Mouse (Mus musculus): ENCODE data around the gene Optc. TPM values are rescaled to one million over a fixed set of nuclear protein-coding genes. Genes with fewer than 3 reads are reported as not detected.

The Optc gene
- polyA plus RNA-seq, 1 experiment from 2014 or later, result 0.31 TPM

DNA sequence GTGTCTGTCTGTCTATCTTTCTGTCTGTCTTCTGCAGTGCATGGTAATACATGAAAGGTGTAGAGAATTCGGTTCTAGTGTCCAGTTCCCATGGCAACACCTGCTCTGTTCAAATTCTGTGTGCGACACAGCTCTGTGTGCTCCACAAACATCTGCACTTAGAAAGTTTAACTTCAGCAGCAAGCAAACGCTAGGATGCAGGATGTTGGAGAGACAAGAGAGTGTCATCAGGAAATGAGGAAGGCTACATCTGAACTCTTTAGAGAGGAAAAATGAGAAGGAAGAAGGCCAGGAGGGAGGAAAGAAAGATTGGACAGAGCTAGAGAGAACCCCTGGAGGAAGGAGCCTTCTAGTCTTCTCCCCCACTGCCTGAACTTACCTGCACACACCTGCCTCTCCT, 13.1 kb upstream of the Optc start:
- H3K4me3 ChIP-seq (ENCODE audit: low read depth, low read length), result no peak overlapping the region
- TF ChIP-seq EP300 (IDR thresholded peaks at IDR 0.05), result no peak
- no peak for TF ChIP-seq CTCF (IDR thresholded peaks at IDR 0.05)
- peak overlapping the region; percentile 22 for H3K4me2 ChIP-seq (replicated peaks; ENCODE audit: low read depth, low read length)
- H3K36me3 ChIP-seq (ENCODE audit: insufficient read depth, low read length), result no peaks in the 10 kb centered on the region
- no peak overlapping the region for H3K9ac ChIP-seq (replicated peaks; ENCODE audit: low read depth)
- H3K27me3 ChIP-seq (replicated peaks; ENCODE audit: insufficient read depth, low read length), result no peaks in the 10 kb centered on the region
- H3K4me1 ChIP-seq (ENCODE audit: insufficient read depth, low read depth, low read length), result peaks cover 34% of the 10 kb centered on the region
- H3K9me3 ChIP-seq (ENCODE audit: low read length), result no peaks in the 10 kb centered on the region
- DNase-seq (ENCODE audit: low spot score) (no peak), ATAC-seq (no peak)
- peak overlapping the region; percentile 72 for H3K27ac ChIP-seq (ENCODE audit: low read length)
- 23% methylated on average over 3 of the region's 3 CpGs for WGBS

GRCm38 (mm10) chr1:133920401-133920800, 12.6 kb upstream of the Optc start:
- no peak overlapping the region for H3K4me3 ChIP-seq (ENCODE audit: low read depth, low read length)
- peaks cover 39% of the 10 kb centered on the region for H3K4me1 ChIP-seq (ENCODE audit: insufficient read depth, low read depth, low read length)
- 0 out of 2 replicates have a peak overlapping the region, but pooled peaks have one; percentile 72 for H3K27ac ChIP-seq (ENCODE audit: low read length)
- WGBS, result 22% methylated on average over 3 of the region's 3 CpGs
- no peak overlapping the region for H3K4me2 ChIP-seq (replicated peaks; ENCODE audit: low read depth, low read length)
- no peak for DNase-seq (ENCODE audit: low spot score)
- H3K27me3 ChIP-seq (replicated peaks; ENCODE audit: insufficient read depth, low read length), result no peaks in the 10 kb centered on the region
- no peak for ATAC-seq
- no peaks in the 10 kb centered on the region for H3K36me3 ChIP-seq (ENCODE audit: insufficient read depth, low read length)
- H3K9me3 ChIP-seq (ENCODE audit: low read length), result no peaks in the 10 kb centered on the region
- H3K9ac ChIP-seq (replicated peaks; ENCODE audit: low read depth), result no peak overlapping the region
- TF ChIP-seq EP300 (IDR thresholded peaks at IDR 0.05) (no peak), CTCF (IDR thresholded peaks at IDR 0.05) (no peak)

- DNase-seq (ENCODE audit: low spot score) (no peak), ATAC-seq (0 out of 2 replicates have a peak, but pooled peaks have one; percentile 1)
- Histone ChIP-seq H3K4me1 (ENCODE audit: insufficient read depth, low read depth, low read length) (peaks cover 39% of the 10 kb centered on the region), H3K27me3 (replicated peaks; ENCODE audit: insufficient read depth, low read length) (no peaks in the 10 kb centered on the region), H3K4me2 (replicated peaks; ENCODE audit: low read depth, low read length) (peak overlapping the region; percentile 30), H3K36me3 (ENCODE audit: insufficient read depth, low read length) (no peaks in the 10 kb centered on the region), H3K4me3 (ENCODE audit: low read depth, low read length) (no peak overlapping the region), H3K9ac (replicated peaks; ENCODE audit: low read depth) (no peak overlapping the region), H3K27ac (ENCODE audit: low read length) (peak overlapping the region; percentile 77), H3K9me3 (ENCODE audit: low read length) (no peaks in the 10 kb centered on the region)
- TF ChIP-seq CTCF (IDR thresholded peaks at IDR 0.05) (no peak), EP300 (IDR thresholded peaks at IDR 0.05) (no peak)
- WGBS, result 37% methylated on average over 6 of the region's 6 CpGs
These were observed 10.3 kb upstream of the Optc start for GRCm38 (mm10) chr1:133918088-133918470.

- Histone ChIP-seq H3K4me3 (ENCODE audit: low read depth, low read length) (no peak overlapping the region), H3K4me1 (ENCODE audit: insufficient read depth, low read depth, low read length) (peaks cover 39% of the 10 kb centered on the region), H3K27me3 (replicated peaks; ENCODE audit: insufficient read depth, low read length) (no peaks in the 10 kb centered on the region), H3K27ac (ENCODE audit: low read length) (peak overlapping the region; percentile 77), H3K9ac (replicated peaks; ENCODE audit: low read depth) (no peak overlapping the region), H3K9me3 (ENCODE audit: low read length) (no peaks in the 10 kb centered on the region), H3K36me3 (ENCODE audit: insufficient read depth, low read length) (no peaks in the 10 kb centered on the region), H3K4me2 (replicated peaks; ENCODE audit: low read depth, low read length) (peak overlapping the region; percentile 30)
- 19% methylated on average over 11 of the region's 11 CpGs for WGBS
- ATAC-seq, result peak; percentile 25; the same call in 1 of the 2 replicates
- TF ChIP-seq EP300 (IDR thresholded peaks at IDR 0.05), result 0 out of 2 replicates have a peak, but pooled peaks have one; percentile 1
- TF ChIP-seq CTCF (IDR thresholded peaks at IDR 0.05), result no peak
- DNase-seq (ENCODE audit: low spot score), result peak; percentile 52
These were observed 9.8 kb upstream of the Optc start for GRCm38 (mm10) chr1:133917456-133918087.

GRCm38 (mm10) chr1:133915723-133916355, 8.0 kb upstream of the Optc start:
- ATAC-seq, result peak; percentile 84
- H3K27ac ChIP-seq (ENCODE audit: low read length), result peak overlapping the region; percentile 81
- no peak overlapping the region for H3K4me3 ChIP-seq (ENCODE audit: low read depth, low read length)
- peak; percentile 84 for TF ChIP-seq EP300 (IDR thresholded peaks at IDR 0.05)
- TF ChIP-seq CTCF (IDR thresholded peaks at IDR 0.05), result no peak
- no peaks in the 10 kb centered on the region for H3K27me3 ChIP-seq (replicated peaks; ENCODE audit: insufficient read depth, low read length)
- WGBS, result 15% methylated on average over 8 of the region's 8 CpGs
- peaks cover 39% of the 10 kb centered on the region for H3K4me1 ChIP-seq (ENCODE audit: insufficient read depth, low read depth, low read length)
- no peaks in the 10 kb centered on the region for H3K9me3 ChIP-seq (ENCODE audit: low read length)
- no peak overlapping the region for H3K9ac ChIP-seq (replicated peaks; ENCODE audit: low read depth)
- peak; percentile 90 for DNase-seq (ENCODE audit: low spot score)
- no peak overlapping the region for H3K4me2 ChIP-seq (replicated peaks; ENCODE audit: low read depth, low read length)
- H3K36me3 ChIP-seq (ENCODE audit: insufficient read depth, low read length), result no peaks in the 10 kb centered on the region

DNA sequence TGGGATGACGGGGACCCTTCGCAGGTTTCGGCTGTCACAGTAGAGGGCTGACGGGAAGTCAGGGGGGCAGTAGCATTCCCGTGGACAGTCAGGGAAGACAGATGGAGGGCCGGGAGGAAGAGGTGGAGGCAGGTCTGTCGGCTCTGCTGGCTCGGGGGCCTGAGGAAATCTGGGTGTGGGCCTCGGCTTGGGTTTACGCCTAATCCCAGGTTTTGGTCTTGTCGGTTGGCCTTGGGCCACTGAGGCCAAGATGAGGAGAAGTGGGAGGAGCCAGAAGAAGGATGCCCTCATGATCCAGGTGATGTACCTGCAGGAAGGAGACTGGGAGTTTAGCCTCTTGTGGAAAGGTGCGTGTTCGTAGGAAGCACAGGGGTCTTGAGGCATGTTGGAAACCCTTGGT, 7.3 kb upstream of the Optc start:
- 73% methylated on average over 13 of the region's 13 CpGs for WGBS
- Histone ChIP-seq H3K4me2 (replicated peaks; ENCODE audit: low read depth, low read length) (no peak overlapping the region), H3K9ac (replicated peaks; ENCODE audit: low read depth) (no peak overlapping the region), H3K36me3 (ENCODE audit: insufficient read depth, low read length) (no peaks in the 10 kb centered on the region), H3K4me3 (ENCODE audit: low read depth, low read length) (no peak overlapping the region), H3K27me3 (replicated peaks; ENCODE audit: insufficient read depth, low read length) (no peaks in the 10 kb centered on the region), H3K27ac (ENCODE audit: low read length) (no peak overlapping the region), H3K9me3 (ENCODE audit: low read length) (no peaks in the 10 kb centered on the region), H3K4me1 (ENCODE audit: insufficient read depth, low read depth, low read length) (peaks cover 37% of the 10 kb centered on the region)
- DNase-seq (ENCODE audit: low spot score) (no peak), ATAC-seq (no peak)
- no peak for TF ChIP-seq EP300 (IDR thresholded peaks at IDR 0.05)
- TF ChIP-seq CTCF (IDR thresholded peaks at IDR 0.05), result no peak

All from lung, postnatal 0 days (tissue).